Mouse (Mus musculus): ENCODE measurements at regions not wholly inside any gene's neighbourhood (a gene's known extent, or its start where the extent isn't known, plus 50 kb on each side); places are given as distances from the start of the nearest gene placed in this dataset.
A peak's percentile ranks its signal among the peaks of the same experiment; 100 is the strongest.

GRCm38 (mm10) chr3:62823892-62824291 is 219.0 kb upstream of the Gpr149 start:
- H3K9ac ChIP-seq, result no peak overlapping the region
- H3K9me3 ChIP-seq, result no peaks in the 10 kb centered on the region
- H3K4me2 ChIP-seq (replicated peaks), result no peak overlapping the region
- H3K4me1 ChIP-seq, result no peaks in the 10 kb centered on the region
- H3K4me3 ChIP-seq, result no peak overlapping the region
- 88% methylated on average over 3 of the region's 3 CpGs for WGBS
- no peaks in the 10 kb centered on the region for H3K27me3 ChIP-seq (replicated peaks)
- no peaks in the 10 kb centered on the region for H3K36me3 ChIP-seq
- no peak overlapping the region for H3K27ac ChIP-seq
- no peak for ATAC-seq (ENCODE audit: low FRiP score, low read depth)

- Histone ChIP-seq H3K27ac (no peak overlapping the region), H3K9ac (no peak overlapping the region), H3K27me3 (replicated peaks) (no peaks in the 10 kb centered on the region), H3K9me3 (no peaks in the 10 kb centered on the region), H3K4me1 (no peaks in the 10 kb centered on the region), H3K4me2 (replicated peaks) (no peak overlapping the region), H3K4me3 (no peak overlapping the region), H3K36me3 (no peaks in the 10 kb centered on the region)
- no peak for ATAC-seq (ENCODE audit: low FRiP score, low read depth)
- 50% methylated on average over 2 of the region's 2 CpGs for WGBS
These were observed 196.1 kb upstream of the Gpr149 start for GRCm38 (mm10) chr3:62801044-62801443.

GRCm38 (mm10) chr3:62786233-62786632 is 181.3 kb upstream of the Gpr149 start:
- WGBS, result 22% methylated on average over 2 of the region's 2 CpGs
- Histone ChIP-seq H3K9me3 (no peaks in the 10 kb centered on the region), H3K4me2 (replicated peaks) (no peak overlapping the region), H3K4me1 (no peaks in the 10 kb centered on the region), H3K36me3 (no peaks in the 10 kb centered on the region), H3K27ac (no peak overlapping the region), H3K27me3 (replicated peaks) (no peaks in the 10 kb centered on the region), H3K4me3 (no peak overlapping the region), H3K9ac (no peak overlapping the region)
- peak; percentile 58 for ATAC-seq (ENCODE audit: low FRiP score, low read depth)
